Mouse (Mus musculus) limb, embryonic 15.5 days (tissue): ENCODE data around the gene Hnrnpa1. TPM values are rescaled to one million over a fixed set of nuclear protein-coding genes. Genes with fewer than 3 reads are reported as not detected.
"Not testable (repeated sequence)": the region's sequence is repeated elsewhere in the genome, so short reads cannot be mapped to it uniquely, and the experiment has no call there.

Experiments used
- ATAC-seq: fragments of 200-750 bp; cut with Nextera tagmentation; 2 replicates; pipeline ENCODE4 v1.8.0; 2017; ENCODE audit warnings: low read depth, moderate TSS enrichment; ENCODE audit not compliant: insufficient number of reproducible peaks, low FRiP score, low TSS enrichment
- H3K27ac ChIP-seq: fragments of 300-500 bp; sonication (generic); 2 replicates; pipeline ENCODE4 v1.5.1; 2015; ENCODE audit warnings: moderate library complexity, mild to moderate bottlenecking, inconsistent platforms
- H3K27me3 ChIP-seq: fragments of 300-500 bp; sonication (generic); 2 replicates; pipeline ENCODE4 v1.6.1; 2015; ENCODE audit warnings: inconsistent platforms
- H3K36me3 ChIP-seq: fragments of 300-500 bp; sonication (generic); 2 replicates; pipeline ENCODE4 v1.6.1; 2015; ENCODE audit warnings: inconsistent platforms
- H3K4me1 ChIP-seq: fragments of 300-500 bp; sonication (generic); 2 replicates; pipeline ENCODE4 v1.6.1; 2015; ENCODE audit warnings: inconsistent platforms
- H3K4me2 ChIP-seq: fragments of 300-500 bp; sonication (generic); 2 replicates; pipeline ENCODE4 v1.6.1; 2015; ENCODE audit warnings: mild to moderate bottlenecking, inconsistent platforms
- H3K4me3 ChIP-seq: fragments of 300-500 bp; sonication (generic); 2 replicates; pipeline ENCODE4 v1.5.1; 2015; ENCODE audit warnings: mild to moderate bottlenecking, inconsistent platforms
- H3K9ac ChIP-seq: fragments of 300-500 bp; sonication (generic); 2 replicates; pipeline ENCODE4 v1.6.1; 2015; ENCODE audit warnings: inconsistent platforms
- H3K9me3 ChIP-seq: fragments of 300-500 bp; sonication (generic); 2 replicates; pipeline ENCODE4 v1.6.1; 2016; ENCODE audit warnings: inconsistent platforms
- WGBS: fragments of 180-500 bp; shearing (Covaris S2); methylation state at CpG from one replicate; pipeline ENCODE4 v1.1.7; 2015; 5-methylcytosine and 5-hydroxymethylcytosine counted together
- polyA plus RNA-seq: library from polyadenylated mRNA; unstranded; fragments of >200 nt; fragmentation: Nextera tagmentation; extraction: Ambion mirVana; gene quantifications from 2 replicates; pipeline ENCODE4 v1.2.1, GENCODE M21; 2015

Hnrnpa1 gene
- polyA plus RNA-seq, 1 experiment from 2014 or later: 673 TPM

DNA sequence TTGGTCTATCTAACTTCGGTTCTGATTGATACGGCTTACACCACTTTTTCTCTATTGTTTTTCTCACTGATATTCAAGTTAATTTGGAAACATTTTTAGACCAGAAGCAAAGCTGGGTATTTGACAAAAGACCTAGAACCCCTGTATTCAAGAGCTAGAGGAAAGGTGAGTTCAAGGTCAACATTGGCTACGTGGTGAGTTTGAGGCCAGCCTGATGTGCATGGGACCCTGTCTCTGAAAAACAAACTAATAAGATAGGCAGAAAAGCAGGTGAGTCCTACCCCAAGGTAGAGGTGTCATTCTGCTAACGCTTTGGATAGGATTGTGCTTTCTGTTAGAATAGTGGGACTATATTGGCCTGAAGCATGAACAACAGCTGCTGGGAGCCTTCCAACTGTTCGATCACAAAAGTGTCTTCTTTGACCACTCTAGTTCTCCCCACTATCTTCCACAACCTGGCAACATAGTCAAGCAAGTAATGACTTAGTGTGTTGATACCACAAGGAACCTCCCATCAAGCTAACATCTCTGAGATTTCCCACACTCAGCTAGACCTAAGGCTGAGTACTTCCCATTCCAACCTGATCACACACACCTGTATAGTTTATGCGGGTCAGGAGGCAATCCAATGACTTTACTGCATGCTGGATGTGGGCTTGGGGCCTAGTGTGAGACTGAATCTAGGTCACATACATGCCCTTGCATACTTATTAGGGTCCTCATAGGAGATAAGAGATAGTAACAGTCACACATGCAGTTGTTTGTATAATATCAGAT, 16.2 kb downstream of the Hnrnpa1 start:
- no peak for ATAC-seq
- Histone ChIP-seq H3K27me3 (no peaks in the 10 kb centered on the region; the same call in 1 of the 2 replicates), H3K9ac (no peak overlapping the region), H3K9me3 (no peaks in the 10 kb centered on the region), H3K4me3 (no peak overlapping the region), H3K27ac (no peak overlapping the region), H3K4me2 (no peak overlapping the region), H3K36me3 (no peaks in the 10 kb centered on the region), H3K4me1 (peaks cover 19% of the 10 kb centered on the region)
- 90% methylated on average over 6 of the region's 6 CpGs for WGBS

DNA sequence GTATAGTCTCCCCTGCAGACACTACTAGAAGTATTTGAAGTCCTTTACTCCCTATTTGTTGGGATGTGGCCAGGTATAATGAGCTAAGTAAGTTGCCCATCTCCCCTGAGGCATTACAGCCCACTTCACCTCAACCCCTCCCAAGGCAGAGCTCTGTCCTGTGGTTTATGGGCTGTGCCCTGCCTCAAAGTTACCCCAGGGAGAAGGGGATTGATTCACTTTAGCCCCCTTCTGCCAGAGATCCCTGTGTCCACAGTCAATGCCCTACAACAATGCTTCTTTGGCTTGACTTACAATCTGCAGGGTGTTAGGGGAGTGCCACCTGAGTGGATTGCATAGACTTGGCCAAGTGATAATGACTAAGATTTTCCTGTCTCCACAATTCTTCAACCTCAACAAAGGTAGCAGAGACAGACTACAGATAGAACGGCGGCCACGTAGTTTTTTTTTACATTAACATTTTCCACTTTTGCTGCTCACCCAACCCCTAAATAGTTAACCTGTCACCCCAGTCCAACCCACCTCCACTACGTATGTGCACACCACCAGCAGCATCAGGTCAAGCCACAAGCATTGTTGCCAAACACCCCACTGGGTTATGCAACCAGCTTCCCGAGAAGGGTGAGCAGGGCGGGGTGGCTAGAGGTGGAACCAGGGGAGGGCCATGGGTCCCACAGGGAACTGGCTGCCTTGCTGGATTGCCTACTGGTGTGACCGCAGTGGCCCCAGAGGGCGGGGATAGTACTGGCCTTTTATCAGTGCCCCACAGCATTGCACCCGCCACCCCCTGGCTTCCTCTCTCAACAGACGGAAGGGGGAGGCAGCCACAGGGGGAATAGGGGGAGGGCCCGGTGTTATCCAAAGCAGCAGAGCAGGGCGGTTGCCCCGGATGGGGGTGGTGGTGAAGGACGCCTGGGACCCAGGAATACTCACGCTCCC, 17.8 kb downstream of the Hnrnpa1 start, which contains the start of gene Nfe2:
Nfe2 (minus strand) TSS at position 614 of the 939 bp plus-strand sequence.
- WGBS: 15% methylated on average over 15 of the region's 15 CpGs
- Histone ChIP-seq H3K9me3 (no peaks in the 10 kb centered on the region), H3K27ac (no peak within 1 kb of the TSS), H3K4me1 (peaks cover 19% of the 10 kb centered on the region), H3K4me2 (peak within 1 kb of the TSS; percentile 32), H3K27me3 (no peaks in the 10 kb centered on the region; the same call in 1 of the 2 replicates), H3K4me3 (peak within 1 kb of the TSS; percentile 0; the same call in 1 of the 2 replicates), H3K9ac (no peak within 1 kb of the TSS), H3K36me3 (no peaks in the 10 kb centered on the region)
- ATAC-seq: 0 out of 2 replicates have a peak, but pooled peaks have one; percentile 37

DNA sequence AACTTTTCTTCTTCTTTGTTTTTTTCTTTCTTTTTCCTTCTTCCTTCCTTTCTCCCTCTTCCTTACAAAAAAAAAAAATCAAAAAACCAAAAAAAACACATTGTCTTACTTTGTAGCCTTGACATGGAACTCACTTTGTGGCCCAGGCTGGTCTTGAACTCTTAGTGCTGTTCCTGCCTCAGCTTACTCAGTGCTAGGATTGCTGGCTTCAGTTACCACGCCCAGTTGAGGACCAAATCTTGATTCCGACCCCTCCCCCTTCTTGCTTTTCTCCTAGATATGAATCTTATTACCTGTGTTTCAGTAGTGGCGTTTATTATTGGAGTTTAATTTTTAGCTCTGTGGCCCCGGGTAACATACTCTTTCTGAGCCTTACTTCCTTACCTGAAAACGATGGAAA, 18.9 kb downstream of the Hnrnpa1 start:
- no peak overlapping the region for H3K4me3 ChIP-seq
- H3K9me3 ChIP-seq: no peaks in the 10 kb centered on the region
- 80% methylated on average over 5 of the region's 5 CpGs for WGBS
- H3K4me2 ChIP-seq: no peak overlapping the region
- no peaks in the 10 kb centered on the region; the same call in 1 of the 2 replicates for H3K27me3 ChIP-seq
- no peaks in the 10 kb centered on the region for H3K36me3 ChIP-seq
- ATAC-seq: no peak
- H3K9ac ChIP-seq: no peak overlapping the region
- H3K4me1 ChIP-seq: peaks cover 19% of the 10 kb centered on the region
- no peak overlapping the region for H3K27ac ChIP-seq

DNA sequence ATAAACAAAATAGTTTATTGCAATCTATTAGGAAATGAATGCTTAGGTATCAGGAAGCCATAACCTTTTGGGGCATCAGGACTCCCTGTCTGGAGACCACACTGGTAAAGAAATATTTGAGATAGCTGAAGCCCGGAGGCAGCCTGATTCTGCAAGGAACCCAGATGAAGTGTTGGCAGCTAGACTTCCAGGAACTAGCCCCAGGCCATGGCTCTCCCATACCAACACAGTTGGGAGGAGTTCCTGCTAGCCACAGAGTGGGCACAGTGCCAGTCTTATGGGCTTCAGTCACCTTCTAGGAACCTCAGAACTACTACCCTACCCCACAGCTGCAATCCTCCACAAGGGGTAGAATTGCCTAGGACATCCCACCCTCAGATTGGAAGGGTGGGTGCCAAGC, 19.8 kb downstream of the Hnrnpa1 start:
- H3K4me1 ChIP-seq: peaks cover 12% of the 10 kb centered on the region
- no peaks in the 10 kb centered on the region; the same call in 1 of the 2 replicates for H3K27me3 ChIP-seq
- H3K4me2 ChIP-seq: no peak overlapping the region
- H3K27ac ChIP-seq: no peak overlapping the region
- H3K36me3 ChIP-seq: no peaks in the 10 kb centered on the region
- no peak overlapping the region for H3K9ac ChIP-seq
- no peak overlapping the region for H3K4me3 ChIP-seq
- 42% methylated on average over 1 of the region's 1 CpGs for WGBS
- no peak for ATAC-seq
- H3K9me3 ChIP-seq: no peaks in the 10 kb centered on the region

DNA sequence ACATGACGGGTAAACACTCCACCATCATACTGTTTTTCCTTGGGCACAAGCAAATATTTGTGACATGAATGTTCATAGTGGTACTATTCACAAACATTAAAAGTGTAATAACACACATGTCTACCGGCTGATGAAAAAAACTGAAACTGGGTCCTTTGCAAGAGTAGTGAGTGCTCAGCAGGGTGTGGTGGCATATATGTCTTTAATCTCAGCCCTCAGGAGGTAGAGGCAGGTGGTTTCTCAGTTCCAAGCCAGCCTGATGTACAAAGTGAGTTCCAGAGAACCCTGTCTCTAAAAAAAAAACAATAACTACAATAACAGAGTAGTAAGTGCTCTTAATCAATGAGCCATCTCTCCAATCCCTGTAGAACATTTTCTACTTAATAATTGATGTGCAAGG, 24.6 kb downstream of the Hnrnpa1 start:
- Histone ChIP-seq H3K9ac (no peak overlapping the region), H3K27me3 (no peaks in the 10 kb centered on the region), H3K27ac (no peak overlapping the region), H3K4me1 (0 out of 2 replicates have a peak, but pooled peaks cover 3% of the 10 kb centered on the region), H3K36me3 (no peaks in the 10 kb centered on the region), H3K4me3 (no peak overlapping the region), H3K4me2 (no peak overlapping the region), H3K9me3 (no peaks in the 10 kb centered on the region)
- ATAC-seq: no peak
- WGBS: 81% methylated on average over 2 of the region's 2 CpGs

DNA sequence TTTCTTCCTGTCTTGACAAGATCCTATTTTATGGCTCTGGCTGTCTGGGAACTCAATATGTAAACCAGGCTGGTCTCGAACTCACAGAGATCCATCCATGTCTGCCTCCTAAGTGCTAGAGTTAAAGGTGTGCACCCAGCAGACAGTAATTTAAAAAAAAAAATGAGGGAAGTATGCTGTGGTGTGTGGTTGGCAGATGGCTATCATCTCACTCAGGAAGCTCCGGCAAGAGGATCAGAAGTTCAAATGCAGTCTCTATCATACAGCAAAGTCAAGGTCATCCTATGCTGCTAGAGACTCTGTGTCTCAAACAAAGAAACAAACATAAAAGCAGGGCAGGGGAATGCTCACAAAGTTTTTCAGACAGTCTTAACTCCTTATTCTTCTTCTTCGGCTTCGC, 28.7 kb downstream of the Hnrnpa1 start:
- no peak for ATAC-seq
- Histone ChIP-seq H3K4me2 (no peak overlapping the region), H3K4me1 (peaks cover 6% of the 10 kb centered on the region), H3K27me3 (no peaks in the 10 kb centered on the region), H3K4me3 (no peak overlapping the region), H3K36me3 (no peaks in the 10 kb centered on the region), H3K9me3 (no peaks in the 10 kb centered on the region), H3K9ac (no peak overlapping the region), H3K27ac (no peak overlapping the region)
- WGBS: 82% methylated on average over 4 of the region's 4 CpGs

DNA sequence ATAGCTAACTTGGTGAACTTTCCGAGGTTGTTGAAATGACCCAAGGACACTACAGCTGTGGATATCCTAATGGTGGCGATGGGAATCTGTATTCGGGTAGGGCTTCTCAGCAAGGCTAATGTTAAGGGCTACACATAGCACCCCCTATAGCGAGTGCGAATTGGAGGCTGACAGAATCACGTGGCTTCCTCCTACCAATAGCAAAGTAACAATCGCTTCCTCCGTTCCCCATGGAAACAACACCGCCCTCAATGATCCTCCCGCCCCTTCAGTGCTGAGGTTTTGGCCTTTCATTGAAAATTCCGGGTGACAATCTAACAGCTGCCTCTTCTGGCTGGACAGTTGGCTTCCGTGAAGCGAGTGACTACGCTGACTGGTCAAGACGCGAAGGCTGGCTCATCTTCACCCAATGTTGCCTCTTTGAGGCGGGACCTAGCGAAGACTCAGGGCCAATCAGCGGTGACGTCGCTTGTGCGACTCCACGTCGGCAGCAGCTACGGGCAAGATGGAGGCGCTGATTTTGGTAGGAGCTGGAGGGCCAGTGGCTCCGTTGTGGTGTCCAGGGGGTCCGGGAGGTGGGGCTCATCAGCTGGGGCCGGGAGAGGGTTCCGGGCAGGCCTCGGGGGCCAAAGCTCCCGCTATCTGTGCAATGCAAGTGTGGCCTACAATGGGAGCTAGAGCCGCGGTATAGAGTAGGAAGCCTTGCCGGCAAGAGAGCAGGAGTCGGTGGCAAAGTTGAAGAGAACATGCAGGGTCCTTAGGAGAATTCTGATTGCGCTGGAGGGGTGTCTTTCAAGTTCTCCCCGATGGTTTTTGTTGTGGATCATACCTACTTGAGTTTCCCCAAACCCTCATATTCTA, 32.4 kb downstream of the Hnrnpa1 start, which contains the start of gene Copz1:
Copz1 (plus strand) TSS at position 296 of the 861 bp plus-strand sequence.
- Histone ChIP-seq H3K4me3 (peak within 1 kb of the TSS; percentile 89), H3K4me2 (peak within 1 kb of the TSS; percentile 59), H3K9me3 (no peaks in the 10 kb centered on the region), H3K27ac (peak within 1 kb of the TSS; percentile 81), H3K4me1 (peaks cover 18% of the 10 kb centered on the region), H3K36me3 (peaks cover 4% of the 10 kb centered on the region; the same call in 1 of the 2 replicates), H3K9ac (peak within 1 kb of the TSS; percentile 85), H3K27me3 (no peaks in the 10 kb centered on the region)
- WGBS: 0% methylated on average over 38 of the region's 38 CpGs
- peak; percentile 99 for ATAC-seq

DNA sequence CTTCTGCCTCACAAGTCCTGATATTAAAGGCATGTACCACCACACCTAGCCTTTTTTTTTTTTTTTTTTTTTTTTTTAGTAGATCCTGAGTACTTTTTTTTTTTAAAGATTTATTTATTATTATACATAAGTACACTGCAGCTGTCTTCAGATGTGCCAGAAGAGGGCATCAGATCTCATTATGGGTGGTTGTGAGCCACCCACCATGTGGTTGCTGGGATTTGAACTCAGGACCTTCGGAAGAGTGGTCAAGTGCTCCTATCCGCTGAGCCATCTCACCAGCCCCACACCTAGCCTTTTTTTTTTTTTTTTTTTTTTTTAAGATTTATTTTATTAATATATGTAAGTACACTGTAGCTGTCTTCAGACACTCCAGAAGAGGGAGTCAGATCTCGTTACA, 35.7 kb downstream of the Hnrnpa1 start:
- H3K4me3 ChIP-seq, H3K27ac ChIP-seq, ATAC-seq, H3K4me2 ChIP-seq, H3K36me3 ChIP-seq, H3K9ac ChIP-seq, H3K9me3 ChIP-seq, H3K27me3 ChIP-seq: not testable (repeated sequence)
- WGBS: 91% methylated on average over 3 of the region's 3 CpGs
- H3K4me1 ChIP-seq: peaks cover 22% of the 10 kb centered on the region

DNA sequence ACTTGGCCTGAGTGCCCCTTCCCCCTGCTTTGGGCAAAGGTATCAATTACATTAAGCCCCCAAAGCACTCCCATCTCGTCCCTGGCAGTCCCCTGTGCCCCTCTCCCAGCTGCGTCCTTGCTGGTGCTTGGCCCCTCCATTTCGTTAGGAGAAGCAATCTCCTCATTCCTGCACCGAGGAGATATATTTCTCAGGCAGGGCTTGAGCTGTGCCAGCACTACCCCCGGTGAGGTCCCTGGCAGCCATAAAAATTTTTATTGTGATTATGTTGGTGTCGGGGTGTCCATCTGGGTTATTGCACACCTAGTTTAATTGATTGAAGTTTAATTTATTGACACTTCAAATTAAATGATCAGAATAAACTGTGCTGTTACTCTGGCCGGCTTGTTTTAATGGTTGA, 37.7 kb downstream of the Hnrnpa1 start:
- Histone ChIP-seq H3K27ac (no peak overlapping the region), H3K36me3 (peaks cover 8% of the 10 kb centered on the region), H3K4me1 (peaks cover 22% of the 10 kb centered on the region), H3K4me3 (no peak overlapping the region), H3K9me3 (no peaks in the 10 kb centered on the region), H3K4me2 (no peak overlapping the region), H3K9ac (no peak overlapping the region), H3K27me3 (no peaks in the 10 kb centered on the region)
- 32% methylated on average over 7 of the region's 7 CpGs for WGBS
- ATAC-seq: no peak

DNA sequence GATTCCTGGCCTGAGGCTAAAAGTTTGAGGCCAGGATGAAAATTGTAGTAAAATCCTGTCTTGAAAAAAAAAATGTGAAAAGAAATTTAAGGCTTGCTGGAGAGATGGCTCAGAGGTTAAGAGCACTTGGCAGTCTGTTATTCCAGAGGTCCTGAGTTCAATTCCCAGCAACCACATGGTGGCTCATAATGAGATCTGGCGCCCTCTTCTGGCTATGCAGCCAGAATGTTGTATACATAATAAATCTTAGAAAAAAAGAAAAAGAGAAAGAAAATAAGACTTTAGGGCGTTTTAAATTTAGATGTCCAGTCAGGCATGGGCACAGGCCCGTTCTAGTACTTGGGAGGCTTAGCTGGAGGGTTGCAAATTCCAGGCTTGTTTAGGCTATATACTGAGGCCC, 39.5 kb downstream of the Hnrnpa1 start:
- Histone ChIP-seq H3K9ac (no peak overlapping the region), H3K4me2 (no peak overlapping the region), H3K9me3 (no peaks in the 10 kb centered on the region), H3K27ac (no peak overlapping the region), H3K36me3 (peaks cover 13% of the 10 kb centered on the region), H3K4me1 (peaks cover 10% of the 10 kb centered on the region), H3K27me3 (no peaks in the 10 kb centered on the region), H3K4me3 (no peak overlapping the region)
- ATAC-seq: no peak
- WGBS: 54% methylated on average over 3 of the region's 3 CpGs

DNA sequence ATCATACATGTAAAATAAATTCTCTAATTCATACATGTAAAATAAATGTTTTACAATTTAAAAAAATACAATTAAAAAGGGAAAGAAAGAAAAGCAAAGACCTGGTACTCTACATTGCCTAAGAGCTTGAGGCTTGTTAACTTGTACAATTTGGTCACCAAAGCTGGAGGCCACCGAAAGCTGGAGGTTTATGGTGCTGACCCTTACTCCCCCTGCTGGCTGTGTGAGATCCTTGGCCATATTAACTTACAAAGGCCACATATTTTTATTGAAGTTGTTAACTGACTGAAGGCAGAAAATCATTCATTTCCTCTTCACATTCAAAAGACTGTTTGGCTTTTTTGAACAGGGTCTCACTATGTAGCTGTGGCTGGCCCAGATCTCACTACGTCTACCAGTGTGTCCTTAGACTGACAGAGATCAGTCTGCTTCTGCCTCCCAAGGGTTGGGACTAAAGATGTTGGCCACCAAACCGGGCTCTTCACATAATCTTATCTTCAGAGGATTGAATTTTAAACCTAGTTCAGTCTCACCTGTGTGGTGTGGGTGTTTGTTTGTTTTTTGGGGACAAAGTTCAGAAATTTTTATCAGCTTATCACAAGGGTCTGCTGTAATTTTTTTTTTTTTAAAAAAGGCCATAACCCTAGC, 40.7 kb downstream of the Hnrnpa1 start:
- Histone ChIP-seq H3K4me2 (no peak overlapping the region), H3K9me3 (no peaks in the 10 kb centered on the region), H3K9ac (no peak overlapping the region), H3K4me1 (peaks cover 22% of the 10 kb centered on the region), H3K27me3 (no peaks in the 10 kb centered on the region), H3K36me3 (peaks cover 13% of the 10 kb centered on the region), H3K27ac (no peak overlapping the region), H3K4me3 (no peak overlapping the region)
- WGBS: 50% methylated on average over 3 of the region's 3 CpGs
- no peak for ATAC-seq
